Mouse (Mus musculus) hindbrain, embryonic 10.5 days (tissue): Measurements from ENCODE around the gene Gm28038. TPM values are rescaled to one million over a fixed set of nuclear protein-coding genes. Genes with fewer than 3 reads are reported as not detected.
A peak's percentile ranks its signal among the peaks of the same experiment; 100 is the strongest.

Experiments
- DNase-seq: peaks from one replicate; pipeline ENCODE4 v3.0.0-alpha.2; 2017; ENCODE audit warnings: low spot score
- H3K27ac ChIP-seq: fragments of 300-500 bp; sonication (generic); 2 replicates; pipeline ENCODE4 v1.5.1; 2016; ENCODE audit warnings: mild to moderate bottlenecking, moderate library complexity
- H3K27me3 ChIP-seq: fragments of 300-500 bp; sonication (generic); 2 replicates; pipeline ENCODE4 v1.6.1; 2016; ENCODE audit warnings: mild to moderate bottlenecking; ENCODE audit not compliant: poor library complexity, insufficient read depth, severe bottlenecking
- H3K36me3 ChIP-seq: fragments of 300-500 bp; sonication (generic); 2 replicates; pipeline ENCODE4 v1.6.1; 2016; ENCODE audit warnings: mild to moderate bottlenecking, moderate library complexity
- H3K4me1 ChIP-seq: fragments of 300-500 bp; sonication (generic); replicated peaks from 2 replicates; pipeline ENCODE4 v1.6.1; 2016; ENCODE audit warnings: mild to moderate bottlenecking
- H3K4me3 ChIP-seq: fragments of 300-500 bp; sonication (generic); 2 replicates; pipeline ENCODE4 v1.5.1; 2016; ENCODE audit warnings: mild to moderate bottlenecking, moderate library complexity
- H3K9me3 ChIP-seq: fragments of 300-500 bp; sonication (generic); 2 replicates; pipeline ENCODE4 v1.6.1; 2016; ENCODE audit warnings: mild to moderate bottlenecking, moderate library complexity
- WGBS: fragments of 180-500 bp; shearing (Covaris S2); methylation state at CpG from one replicate; pipeline ENCODE4 v1.1.7; 2016; 5-methylcytosine and 5-hydroxymethylcytosine counted together
- polyA plus RNA-seq: library from polyadenylated mRNA; unstranded; fragments of >200 nt; fragmentation: Nextera tagmentation; extraction: Ambion mirVana; gene quantifications from 2 replicates; pipeline ENCODE4 v1.2.1, GENCODE M21; 2016

Gene Gm28038
- polyA plus RNA-seq, 1 experiment from 2014 or later, result not detected

GRCm38 (mm10) chr2:30247681-30248080 lies 33.2 kb upstream of the Gm28038 start:
- Histone ChIP-seq H3K27ac (no peak overlapping the region), H3K36me3 (peaks cover 98% of the 10 kb centered on the region), H3K27me3 (no peaks in the 10 kb centered on the region), H3K4me1 (peaks cover 24% of the 10 kb centered on the region), H3K9me3 (no peaks in the 10 kb centered on the region), H3K4me3 (no peak overlapping the region)
- DNase-seq, result no peak
- WGBS, result 85% methylated on average over 4 of the region's 4 CpGs

GRCm38 (mm10) chr2:30249182-30249581 lies 31.7 kb upstream of the Gm28038 start:
- 94% methylated on average over 3 of the region's 3 CpGs for WGBS
- H3K4me3 ChIP-seq, result no peak overlapping the region
- no peak overlapping the region for H3K27ac ChIP-seq
- no peaks in the 10 kb centered on the region for H3K9me3 ChIP-seq
- peaks cover 15% of the 10 kb centered on the region for H3K4me1 ChIP-seq
- no peaks in the 10 kb centered on the region for H3K27me3 ChIP-seq
- H3K36me3 ChIP-seq, result peaks cover 98% of the 10 kb centered on the region
- no peak for DNase-seq

GRCm38 (mm10) chr2:30250166-30251128 lies 30.4 kb upstream of the Gm28038 start:
- Histone ChIP-seq H3K9me3 (no peaks in the 10 kb centered on the region), H3K36me3 (peaks cover 97% of the 10 kb centered on the region), H3K4me1 (peaks cover 9% of the 10 kb centered on the region), H3K4me3 (no peak overlapping the region), H3K27me3 (no peaks in the 10 kb centered on the region), H3K27ac (no peak overlapping the region)
- WGBS, result 89% methylated on average over 10 of the region's 10 CpGs
- no peak for DNase-seq

GRCm38 (mm10) chr2:30251417-30252104 lies 29.3 kb upstream of the Gm28038 start:
- Histone ChIP-seq H3K27me3 (no peaks in the 10 kb centered on the region), H3K36me3 (peaks cover 97% of the 10 kb centered on the region), H3K27ac (peak overlapping the region; percentile 24; the same call in 1 of the 2 replicates), H3K4me1 (peaks cover 6% of the 10 kb centered on the region), H3K4me3 (no peak overlapping the region), H3K9me3 (no peaks in the 10 kb centered on the region)
- WGBS, result 89% methylated on average over 5 of the region's 5 CpGs
- no peak for DNase-seq

- Histone ChIP-seq H3K27ac (no peak overlapping the region), H3K4me1 (peaks cover 6% of the 10 kb centered on the region), H3K36me3 (peaks cover 99% of the 10 kb centered on the region), H3K4me3 (no peak overlapping the region), H3K9me3 (no peaks in the 10 kb centered on the region), H3K27me3 (no peaks in the 10 kb centered on the region)
- WGBS, result 79% methylated on average over 3 of the region's 3 CpGs
- DNase-seq, result no peak
Observed at GRCm38 (mm10) chr2:30252521-30252920, 28.3 kb upstream of the Gm28038 start.

- Histone ChIP-seq H3K36me3 (peaks cover 99% of the 10 kb centered on the region), H3K4me1 (peaks cover 6% of the 10 kb centered on the region), H3K27ac (no peak overlapping the region), H3K9me3 (no peaks in the 10 kb centered on the region), H3K4me3 (no peak overlapping the region), H3K27me3 (no peaks in the 10 kb centered on the region)
- no peak for DNase-seq
- WGBS, result 84% methylated on average over 5 of the region's 5 CpGs
Observed at GRCm38 (mm10) chr2:30253809-30254208, 27.0 kb upstream of the Gm28038 start.

GRCm38 (mm10) chr2:30255631-30256395 lies 25.0 kb upstream of the Gm28038 start:
- H3K4me3 ChIP-seq, result no peak overlapping the region
- H3K27ac ChIP-seq, result no peak overlapping the region
- 97% methylated on average over 42 of the region's 42 CpGs for WGBS
- no peak for DNase-seq
- H3K27me3 ChIP-seq, result no peaks in the 10 kb centered on the region
- peaks cover 6% of the 10 kb centered on the region for H3K4me1 ChIP-seq
- peaks cover 99% of the 10 kb centered on the region for H3K36me3 ChIP-seq
- no peaks in the 10 kb centered on the region for H3K9me3 ChIP-seq

GRCm38 (mm10) chr2:30256616-30257350 lies 24.1 kb upstream of the Gm28038 start:
- no peak for DNase-seq
- Histone ChIP-seq H3K4me1 (peaks cover 7% of the 10 kb centered on the region), H3K4me3 (no peak overlapping the region), H3K36me3 (peaks cover 99% of the 10 kb centered on the region), H3K9me3 (no peaks in the 10 kb centered on the region), H3K27me3 (no peaks in the 10 kb centered on the region), H3K27ac (no peak overlapping the region)
- 97% methylated on average over 30 of the region's 30 CpGs for WGBS

- WGBS, result 85% methylated on average over 7 of the region's 7 CpGs
- H3K27me3 ChIP-seq, result no peaks in the 10 kb centered on the region
- no peaks in the 10 kb centered on the region for H3K9me3 ChIP-seq
- H3K4me3 ChIP-seq, result no peak overlapping the region
- peaks cover 8% of the 10 kb centered on the region; the same call in 1 of the 2 replicates for H3K4me1 ChIP-seq
- DNase-seq, result no peak
- peaks cover 99% of the 10 kb centered on the region for H3K36me3 ChIP-seq
- H3K27ac ChIP-seq, result peak overlapping the region; percentile 40; the same call in 1 of the 2 replicates
Observed at GRCm38 (mm10) chr2:30257699-30258460, 23.0 kb upstream of the Gm28038 start.

- DNase-seq, result no peak
- Histone ChIP-seq H3K27ac (no peak overlapping the region; the same call in 1 of the 2 replicates), H3K9me3 (no peaks in the 10 kb centered on the region), H3K4me3 (no peak overlapping the region), H3K27me3 (no peaks in the 10 kb centered on the region), H3K4me1 (peaks cover 8% of the 10 kb centered on the region; the same call in 1 of the 2 replicates), H3K36me3 (peaks cover 99% of the 10 kb centered on the region)
- WGBS, result 84% methylated on average over 4 of the region's 4 CpGs
Observed at GRCm38 (mm10) chr2:30258600-30258999, 22.2 kb upstream of the Gm28038 start.
